Mouse (Mus musculus) myocyte (in vitro differentiated cells): Measurements from ENCODE around the gene Camta1.

Experiments
- E2F4 ChIP-seq: IDR thresholded peaks from one replicate; pipeline ENCODE4 v1.6.1; 2011; ENCODE audit warnings: mild to moderate bottlenecking, control low read depth, moderate library complexity; ENCODE audit not compliant: insufficient read depth
- MAX ChIP-seq: IDR thresholded peaks from one replicate; pipeline ENCODE4 v1.6.1; 2011; ENCODE audit warnings: low read depth, mild to moderate bottlenecking, control low read depth
- POLR2A ChIP-seq: IDR thresholded peaks from one replicate; pipeline ENCODE4 v1.6.1; 2011; ENCODE audit warnings: low read depth, mild to moderate bottlenecking, control low read depth, moderate library complexity; ENCODE audit not compliant: insufficient read length
- POLR2AphosphoS2 ChIP-seq: IDR thresholded peaks from one replicate; pipeline ENCODE4 v1.6.1; 2011; ENCODE audit warnings: low read depth, control low read depth; ENCODE audit not compliant: insufficient read length
- USF1 ChIP-seq: IDR thresholded peaks from one replicate; pipeline ENCODE4 v1.6.1; 2011; ENCODE audit warnings: low read depth, mild to moderate bottlenecking, control low read depth, moderate library complexity

DNA sequence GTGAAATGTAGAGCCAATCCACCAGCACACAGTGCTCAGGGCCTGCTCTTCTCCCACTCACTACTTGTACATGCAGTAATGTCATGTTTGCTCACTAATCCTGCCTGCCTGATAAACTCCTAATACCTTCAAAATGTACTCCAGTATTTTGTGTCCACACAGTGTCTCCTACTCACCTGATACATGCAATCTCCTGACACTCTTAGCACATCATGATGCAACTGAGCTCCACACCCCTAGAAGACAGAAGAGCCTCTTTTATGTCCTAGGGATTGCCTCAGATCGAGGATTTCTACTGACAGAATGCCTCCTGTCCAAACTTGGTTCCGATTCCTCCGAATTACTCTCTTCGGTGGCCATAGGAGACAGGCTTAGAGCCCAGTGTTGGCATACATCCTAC, 48.0 kb downstream of the Camta1 start:
- TF ChIP-seq POLR2A (no peak), MAX (no peak), POLR2AphosphoS2 (no peak), E2F4 (no peak), USF1 (no peak)
